Mouse (Mus musculus): ENCODE results near the gene Olfr417. TPM values are rescaled to one million over a fixed set of nuclear protein-coding genes. Genes with fewer than 3 reads are reported as not detected.

Gene Olfr417
- polyA plus RNA-seq, 1 experiment from 2014 or later = not detected

GRCm38 (mm10) chr1:174422959-174423358 is 58.0 kb downstream of the Olfr417 start:
- no peak overlapping the region for H3K4me2 ChIP-seq (replicated peaks; ENCODE audit: low read depth, low read length)
- no peak overlapping the region for H3K4me3 ChIP-seq (ENCODE audit: low read depth, low read length)
- TF ChIP-seq EP300 (IDR thresholded peaks at IDR 0.05) (no peak), CTCF (IDR thresholded peaks at IDR 0.05) (no peak)
- WGBS = 61% methylated on average over 4 of the region's 4 CpGs
- DNase-seq (ENCODE audit: low spot score) (no peak), ATAC-seq (no peak)
- no peaks in the 10 kb centered on the region for H3K36me3 ChIP-seq (ENCODE audit: insufficient read depth, low read length)
- no peaks in the 10 kb centered on the region for H3K9me3 ChIP-seq (ENCODE audit: low read length)
- H3K27me3 ChIP-seq (replicated peaks; ENCODE audit: insufficient read depth, low read length) = no peaks in the 10 kb centered on the region
- no peaks in the 10 kb centered on the region for H3K4me1 ChIP-seq (ENCODE audit: insufficient read depth, low read depth, low read length)
- H3K9ac ChIP-seq (replicated peaks; ENCODE audit: low read depth) = no peak overlapping the region
- no peak overlapping the region for H3K27ac ChIP-seq (ENCODE audit: low read length)

GRCm38 (mm10) chr1:174423764-174424163 is 58.8 kb downstream of the Olfr417 start, which contains the start of gene Olfr414:
TSS of gene Olfr414 (plus strand) at chr1:174424064.
- H3K9me3 ChIP-seq (ENCODE audit: low read length) = no peaks in the 10 kb centered on the region
- no peak for ATAC-seq
- WGBS = 44% methylated on average over 1 of the region's 1 CpGs
- H3K4me2 ChIP-seq (replicated peaks; ENCODE audit: low read depth, low read length) = no peak within 1 kb of the TSS
- H3K4me1 ChIP-seq (ENCODE audit: insufficient read depth, low read depth, low read length) = no peaks in the 10 kb centered on the region
- no peak for TF ChIP-seq EP300 (IDR thresholded peaks at IDR 0.05)
- no peak for TF ChIP-seq CTCF (IDR thresholded peaks at IDR 0.05)
- H3K27ac ChIP-seq (ENCODE audit: low read length) = no peak within 1 kb of the TSS
- no peaks in the 10 kb centered on the region for H3K36me3 ChIP-seq (ENCODE audit: insufficient read depth, low read length)
- DNase-seq (ENCODE audit: low spot score) = no peak
- H3K4me3 ChIP-seq (ENCODE audit: low read depth, low read length) = no peak within 1 kb of the TSS
- no peaks in the 10 kb centered on the region for H3K27me3 ChIP-seq (replicated peaks; ENCODE audit: insufficient read depth, low read length)
- H3K9ac ChIP-seq (replicated peaks; ENCODE audit: low read depth) = no peak within 1 kb of the TSS

Other genes with a start within 250 kb of the Olfr417 start
- gene Olfr231, start 244.0 kb upstream of the Olfr417 start, polyA plus RNA-seq (2015; fragmentation: Nextera tagmentation; extraction: Ambion mirVana) = not detected in 2 replicates
- not detected in 2 replicates for gene Olfr424, start 233.6 kb upstream of the Olfr417 start, polyA plus RNA-seq (2015; fragmentation: Nextera tagmentation; extraction: Ambion mirVana)
- gene Olfr420, start 209.5 kb upstream of the Olfr417 start, polyA plus RNA-seq (2015; fragmentation: Nextera tagmentation; extraction: Ambion mirVana) = not detected in 2 replicates
- 0.26 and 0.35 TPM in 2 replicates for gene Spta1, start 192.3 kb upstream of the Olfr417 start, polyA plus RNA-seq (2015; fragmentation: Nextera tagmentation; extraction: Ambion mirVana)
- not detected in 2 replicates for gene Olfr419, start 113.1 kb upstream of the Olfr417 start, polyA plus RNA-seq (2015; fragmentation: Nextera tagmentation; extraction: Ambion mirVana)
- gene Mptx1, start 34.6 kb upstream of the Olfr417 start, polyA plus RNA-seq (2015; fragmentation: Nextera tagmentation; extraction: Ambion mirVana) = not detected in 2 replicates
- gene Olfr248, start 25.9 kb downstream of the Olfr417 start, polyA plus RNA-seq (2015; fragmentation: Nextera tagmentation; extraction: Ambion mirVana) = not detected in 2 replicates
- not detected in 2 replicates for gene Olfr414, start 58.9 kb downstream of the Olfr417 start, polyA plus RNA-seq (2015; fragmentation: Nextera tagmentation; extraction: Ambion mirVana)
- gene Olfr220, start 77.0 kb downstream of the Olfr417 start, polyA plus RNA-seq (2015; fragmentation: Nextera tagmentation; extraction: Ambion mirVana) = not detected in 2 replicates
- 0.26 and 0.33 TPM in 2 replicates for gene Fmn2, start 136.7 kb downstream of the Olfr417 start, polyA plus RNA-seq (2015; fragmentation: Nextera tagmentation; extraction: Ambion mirVana)

All from lung, postnatal 0 days (tissue).